Comparison of ENCODE assay signal across 16 mouse cellular contexts in the genomic region with DNA sequence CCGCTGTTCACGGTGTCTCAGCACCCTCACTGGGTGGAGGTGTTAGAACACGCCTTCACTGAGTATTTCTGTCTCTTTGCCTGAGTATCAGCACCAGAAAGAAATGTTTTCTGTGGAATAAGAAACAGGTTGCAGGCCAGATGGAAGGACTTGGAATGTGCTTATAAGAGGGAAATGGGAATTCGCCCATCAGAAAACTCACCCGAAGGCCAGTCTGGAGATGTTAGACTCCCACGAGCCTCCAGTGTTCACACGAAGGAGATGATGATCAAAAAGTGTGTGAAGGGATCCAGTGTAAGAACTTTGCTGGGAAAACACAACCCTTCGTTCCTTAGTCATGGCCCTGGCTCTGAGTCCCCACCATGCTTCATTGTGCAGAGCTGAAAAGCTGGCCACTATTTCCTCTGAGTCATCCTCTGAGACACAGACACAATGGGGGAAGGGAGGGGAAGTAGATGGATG. TPM values are rescaled to one million over a fixed set of nuclear protein-coding genes. Genes with fewer than 3 reads are reported as not detected.
DNase-seq lines count a peak whose midpoint lies in the region; ATAC-seq and TF ChIP-seq lines count a peak whose summit lies in the region.
"Had no signal": no experiment of that assay in that cellular context is flagged by ENCODE, and none has a peak within 500 bp of the region (broad histone marks: within the 10 kb centered on the region; RNA-seq: fewer than 3 reads in every experiment).

No protein-coding gene starts in this region.

- no peaks in the 10 kb centered on the region for H3K9me3 ChIP-seq in heart, embryonic 15.5 days (replicated peaks)
- no peaks in the 10 kb centered on the region for H3K9me3 ChIP-seq in heart, embryonic 10.5 days
- H3K9me3 ChIP-seq: heart, embryonic 13.5 days; megakaryocyte, embryonic 14.5 days had no signal

- CTCF ChIA-PET in Patski (lab: Charles Lee): interaction anchor here (1.0 to 5.5 kb wide), 6 partner anchors 10 to 104 kb away, joined by 3 to 52 read pairs (median 4); no protein-coding TSS in a partner anchor

- in situ Hi-C loops in Patski (cut with MboI; ENCODE audit: low pct_unique_long_range_greater_than_20kb): loop anchor here (5.0 kb wide), 1 partner anchor 103 kb away; no protein-coding TSS in a partner anchor

- intact Hi-C loops in left cerebral cortex, postnatal 36 days (cut with DNase I): loop anchor here (2.0 kb wide), 1 partner anchor 81 kb away; no protein-coding TSS in a partner anchor

- POLR2A ChIA-PET in Patski (lab: Charles Lee): no interaction called here

- H3K27ac ChIP-seq in heart, embryonic 15.5 days: peak overlapping the region; percentile 8; the same call in 1 of the 2 replicates
- no peak overlapping the region for H3K27ac ChIP-seq in heart, embryonic 10.5 days
- H3K27ac ChIP-seq: heart, embryonic 13.5 days; liver, embryonic 14.5 days had no signal

- no peak overlapping the region for H3K9ac ChIP-seq in heart, embryonic 15.5 days
- H3K9ac ChIP-seq: heart, embryonic 13.5 days; liver, embryonic 14.5 days had no signal

- no peak for ATAC-seq in heart, embryonic 15.5 days (replicated peaks; ENCODE audit: insufficient number of reproducible peaks, insufficient read depth, low FRiP score, low read depth)
- peak; percentile 57 for ATAC-seq in Patski
- ATAC-seq: inflammation-experienced regulatory T-cells, adult 6 months had no signal

- TF ChIP-seq CTCF in Patski (IDR thresholded peaks at IDR 0.05): no peak

- WGBS in heart, embryonic 15.5 days: 70% methylated on average over 8 of the region's 8 CpGs
- 62% methylated on average over 8 of the region's 8 CpGs for WGBS in heart, embryonic 10.5 days

- peak; percentile 53 for DNase-seq in adrenal gland, adult 2 months
- no peak for DNase-seq in adrenal gland, adult 18-20 months (ENCODE audit: low spot score in 2 of 2)
- no peak for DNase-seq in heart, embryonic 10.5 days (ENCODE audit: low spot score)
- DNase-seq in Patski (ENCODE audit: low read depth, low spot score): peak; percentile 80
- peak; percentile 71 to 78 for DNase-seq in left cerebral cortex, postnatal 36 days (ENCODE audit: low spot score in 2 of 2)
- DNase-seq in cerebellum, adult 9-10 months: no peak
- no peak for DNase-seq in cerebellum, postnatal 4 days (ENCODE audit: low spot score in 2 of 2)
- DNase-seq: retina, postnatal 1 day; thymus, adult 18-20 months had no signal

- H3K4me2 ChIP-seq in heart, embryonic 15.5 days: no peak overlapping the region
- H3K4me2 ChIP-seq: heart, embryonic 13.5 days had no signal

- H3K4me3 ChIP-seq in heart, embryonic 15.5 days: no peak overlapping the region
- no peak overlapping the region for H3K4me3 ChIP-seq in heart, embryonic 10.5 days
- H3K4me3 ChIP-seq: erythroblast, embryonic 14.5 days; heart, embryonic 13.5 days; megakaryocyte, embryonic 14.5 days had no signal

- peaks cover 14% of the 10 kb centered on the region for H3K4me1 ChIP-seq in heart, embryonic 15.5 days (replicated peaks)
- H3K4me1 ChIP-seq in heart, embryonic 10.5 days: peaks cover 41% of the 10 kb centered on the region
- H3K4me1 ChIP-seq: megakaryocyte, embryonic 14.5 days had no signal

- H3K27me3 ChIP-seq in heart, embryonic 15.5 days: no peaks in the 10 kb centered on the region
- no peaks in the 10 kb centered on the region for H3K27me3 ChIP-seq in heart, embryonic 10.5 days (ENCODE audit: insufficient read depth, poor library complexity, severe bottlenecking)
- no peaks in the 10 kb centered on the region for H3K27me3 ChIP-seq in Patski
- H3K27me3 ChIP-seq: heart, embryonic 13.5 days had no signal

- no peaks in the 10 kb centered on the region for H3K36me3 ChIP-seq in heart, embryonic 15.5 days
- H3K36me3 ChIP-seq in heart, embryonic 10.5 days: no peaks in the 10 kb centered on the region
- H3K36me3 ChIP-seq: heart, embryonic 13.5 days had no signal

RNA-seq across cellular contexts. Expression of a gene that starts 3.3 kb away (rescaled TPM):
- total RNA-seq in adrenal gland, adult 2 months (2021): 10 to 100 TPM; 50.3 to 59.2 TPM
- polyA plus RNA-seq in adrenal gland, adult 2 months (2012; rRNA removed): 75.0 and 85.7 TPM in 2 replicates
- 10 to 100 TPM; 32.5 to 47.3 TPM for total RNA-seq in adrenal gland, adult 18-20 months (2021)
- polyA plus RNA-seq in heart, embryonic 15.5 days (2015; fragmentation: Nextera tagmentation; extraction: Ambion mirVana): 60.0 and 78.0 TPM in 2 replicates
- 92.0 and 109 TPM in 2 replicates for polyA plus RNA-seq in heart, embryonic 10.5 days (2016; fragmentation: Nextera tagmentation; extraction: Ambion mirVana)
- 108 TPM for polyA plus RNA-seq in Patski (2021)
- 10 to 100 TPM; 34.4 to 53.6 TPM for total RNA-seq in left cerebral cortex, postnatal 36 days (2021)
- total RNA-seq: common myeloid progenitor, adult 5-6 weeks had no signal
- polyA plus RNA-seq: erythroblast, embryonic 14.5 days; inflammation-experienced regulatory T-cells, adult 6 months had no signal

Comparison
In these comparisons a context has a peak if more than half of its experiments do, and no peak if none do; other contexts are left out.
1. DNase-seq: peak in adrenal gland, adult 2 months (single experiment), Patski (single experiment) and left cerebral cortex, postnatal 36 days (2 of 2); none in adrenal gland, adult 18-20 months (0 of 2), heart, embryonic 10.5 days (single experiment), cerebellum, adult 9-10 months (single experiment) and cerebellum, postnatal 4 days (0 of 2).